Mouse (Mus musculus) spleen, adult 2 months (tissue): ENCODE results near the gene Maml3. TPM values are rescaled to one million over a fixed set of nuclear protein-coding genes. Genes with fewer than 3 reads are reported as not detected.
A peak's percentile ranks its signal among the peaks of the same experiment; 100 is the strongest.

Experiments
- DNase-seq, 2 experiments: peaks; one replicate each; pipeline versions ENCODE4 v3.0.0 to v3.0.0-alpha.2; 2012 to 2021; ENCODE audit warnings: low spot score in 2 of 2, low read depth in 1 of 2
- H3K27ac ChIP-seq: fragments of 200-500 bp; 2 replicates; pipeline ENCODE4 v1.5.1; 2012; ENCODE audit warnings: low read length, inconsistent platforms; ENCODE audit not compliant: insufficient read depth
- H3K27me3 ChIP-seq: fragments of 200-500 bp; 2 replicates; pipeline ENCODE4 v1.6.1; 2012; ENCODE audit warnings: mild to moderate bottlenecking, moderate library complexity, low read length, inconsistent platforms; ENCODE audit not compliant: control insufficient read depth, insufficient read depth
- H3K36me3 ChIP-seq: fragments of 200-500 bp; 2 replicates; pipeline ENCODE4 v1.6.1; 2012; ENCODE audit warnings: mild to moderate bottlenecking, low read length, inconsistent platforms; ENCODE audit not compliant: control insufficient read depth, insufficient read depth
- H3K4me1 ChIP-seq: fragments of 200-500 bp; 2 replicates; pipeline ENCODE4 v1.6.1; 2011; ENCODE audit warnings: inconsistent platforms; ENCODE audit not compliant: control insufficient read depth, insufficient read depth, insufficient read length
- H3K4me3 ChIP-seq: fragments of 200-500 bp; 2 replicates; pipeline ENCODE4 v1.5.1; 2011; ENCODE audit warnings: mild to moderate bottlenecking, inconsistent platforms; ENCODE audit not compliant: insufficient read depth, insufficient read length; ENCODE audit errors: extremely low read depth
- CTCF ChIP-seq: fragments of 200-500 bp; IDR thresholded peaks from 2 replicates; pipeline ENCODE4 v1.5.1; 2011; ENCODE audit warnings: mild to moderate bottlenecking, inconsistent platforms; ENCODE audit not compliant: insufficient read depth, insufficient read length, insufficient replicate concordance; ENCODE audit errors: extremely low read depth
- POLR2A ChIP-seq: fragments of 200-500 bp; IDR thresholded peaks from 2 replicates; pipeline ENCODE4 v1.6.1; 2011; ENCODE audit warnings: low read depth, low read length, inconsistent platforms
- WGBS: fragments of 180-500 bp; shearing (Covaris S2); methylation state at CpG from one replicate; pipeline ENCODE4 v1.1.7; 2018; 5-methylcytosine and 5-hydroxymethylcytosine counted together
- polyA plus RNA-seq: library from polyadenylated mRNA; depleted of rRNA; stranded (reverse); fragments of >200 nt; gene quantifications from 2 replicates; pipeline ENCODE4 v1.2.3, GENCODE M21; 2012

Gene Maml3
- polyA plus RNA-seq, 1 experiment, result 2.7 TPM

DNA sequence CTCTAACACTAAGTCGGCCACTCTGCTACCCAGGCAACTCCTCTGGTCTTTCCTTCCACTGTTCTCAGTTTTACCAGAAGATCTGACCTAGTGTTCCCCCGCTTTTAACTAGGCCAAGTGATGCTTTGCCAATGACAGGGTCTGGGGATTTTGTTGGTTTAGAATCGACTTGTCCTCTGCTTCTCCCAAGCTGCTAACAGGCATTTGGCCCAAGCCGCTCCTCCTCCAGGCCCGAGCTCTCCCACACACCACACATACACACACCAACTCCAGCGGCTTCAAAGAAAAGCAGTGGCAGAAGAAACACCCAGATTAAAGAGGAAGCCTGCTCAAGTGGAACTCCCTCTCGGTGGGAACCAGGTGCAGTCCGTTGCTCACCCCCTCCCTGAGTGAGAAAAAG, 69.5 kb downstream of the Maml3 start:
- Histone ChIP-seq H3K4me3 (no peak overlapping the region), H3K27ac (no peak overlapping the region), H3K4me1 (peaks cover 10% of the 10 kb centered on the region; the same call in 1 of the 2 replicates), H3K27me3 (no peaks in the 10 kb centered on the region), H3K36me3 (no peaks in the 10 kb centered on the region)
- no peak for DNase-seq
- TF ChIP-seq CTCF, result no peak
- no peak for TF ChIP-seq POLR2A
- WGBS, result 21% methylated on average over 8 of the region's 8 CpGs

- WGBS, result 79% methylated on average over 14 of the region's 14 CpGs
- DNase-seq, result no peak
- no peak overlapping the region for H3K27ac ChIP-seq
- H3K27me3 ChIP-seq, result no peaks in the 10 kb centered on the region
- no peak overlapping the region for H3K4me3 ChIP-seq
- peaks cover 12% of the 10 kb centered on the region; the same call in 1 of the 2 replicates for H3K4me1 ChIP-seq
- H3K36me3 ChIP-seq, result no peaks in the 10 kb centered on the region
- TF ChIP-seq POLR2A (no peak), CTCF (no peak)
Observed at GRCm38 (mm10) chr3:52033857-52034588, 70.9 kb downstream of the Maml3 start.

GRCm38 (mm10) chr3:52031327-52031726, 73.5 kb downstream of the Maml3 start:
- Histone ChIP-seq H3K4me1 (peaks cover 12% of the 10 kb centered on the region; the same call in 1 of the 2 replicates), H3K4me3 (no peak overlapping the region), H3K27me3 (no peaks in the 10 kb centered on the region), H3K27ac (no peak overlapping the region), H3K36me3 (no peaks in the 10 kb centered on the region)
- no peak for TF ChIP-seq CTCF
- no peak for DNase-seq

- Histone ChIP-seq H3K4me1 (peaks cover 5% of the 10 kb centered on the region; the same call in 1 of the 2 replicates), H3K4me3 (peak overlapping the region; percentile 53), H3K27me3 (no peaks in the 10 kb centered on the region), H3K36me3 (no peaks in the 10 kb centered on the region), H3K27ac (peak overlapping the region; percentile 51)
- no peak for TF ChIP-seq POLR2A
- no peak for TF ChIP-seq CTCF
- no peak for DNase-seq
- WGBS, result 44% methylated on average over 10 of the region's 10 CpGs
Observed at GRCm38 (mm10) chr3:52030114-52030513, 74.8 kb downstream of the Maml3 start.

DNA sequence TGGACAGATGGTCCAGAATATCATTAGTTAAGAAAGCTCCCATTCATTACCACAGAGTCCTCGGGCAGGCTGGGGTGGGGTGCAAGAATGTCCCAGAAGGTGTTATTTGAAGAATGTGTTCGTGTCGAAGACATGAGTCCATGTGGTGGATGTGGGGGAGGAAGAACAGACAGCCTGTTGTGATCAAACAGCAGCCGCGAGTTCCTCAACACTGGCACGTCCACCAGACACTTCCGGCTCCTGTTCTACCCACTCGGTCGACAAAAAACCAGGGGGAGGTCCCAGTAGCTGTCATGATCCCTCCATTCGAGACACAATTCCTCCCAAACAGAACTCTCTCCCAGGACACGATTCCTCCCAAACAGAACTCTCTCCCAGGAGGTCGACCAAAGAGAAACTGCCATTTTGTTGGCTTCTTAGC, 75.2 kb downstream of the Maml3 start:
- WGBS, result 33% methylated on average over 12 of the region's 12 CpGs
- H3K36me3 ChIP-seq, result no peaks in the 10 kb centered on the region
- H3K4me1 ChIP-seq, result peaks cover 2% of the 10 kb centered on the region; the same call in 1 of the 2 replicates
- H3K27ac ChIP-seq, result peak overlapping the region; percentile 51
- H3K27me3 ChIP-seq, result no peaks in the 10 kb centered on the region
- DNase-seq, result peak in 1 of 2 experiments; percentile 22
- peak overlapping the region; percentile 53; the same call in 1 of the 2 replicates for H3K4me3 ChIP-seq
- no peak for TF ChIP-seq CTCF
- no peak for TF ChIP-seq POLR2A

DNA sequence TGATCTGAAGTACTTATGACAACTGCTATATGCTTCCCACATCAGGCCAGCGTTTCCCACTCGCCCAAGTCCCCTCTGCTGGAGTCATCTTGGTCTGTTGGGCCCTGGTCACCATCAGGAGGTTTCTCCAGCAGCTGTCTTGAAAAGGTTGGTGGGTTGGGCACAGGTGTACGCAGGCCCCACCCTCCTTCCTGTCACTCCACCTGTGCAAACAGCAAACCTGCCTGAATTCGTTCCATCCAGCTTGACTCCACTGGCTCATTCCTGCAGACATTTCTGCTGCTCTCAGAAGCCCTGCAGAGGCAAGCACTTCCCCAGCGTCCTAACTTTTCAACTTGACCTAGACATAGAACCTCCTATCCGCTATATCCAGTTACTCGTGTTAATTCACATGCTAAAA, 76.9 kb downstream of the Maml3 start:
- H3K27me3 ChIP-seq, result no peaks in the 10 kb centered on the region
- H3K36me3 ChIP-seq, result no peaks in the 10 kb centered on the region
- H3K27ac ChIP-seq, result no peak overlapping the region
- H3K4me3 ChIP-seq, result no peak overlapping the region
- 85% methylated on average over 7 of the region's 7 CpGs for WGBS
- DNase-seq, result no peak
- TF ChIP-seq CTCF (no peak), POLR2A (no peak)
- peaks cover 2% of the 10 kb centered on the region; the same call in 1 of the 2 replicates for H3K4me1 ChIP-seq

- no peak for DNase-seq
- no peaks in the 10 kb centered on the region for H3K27me3 ChIP-seq
- no peaks in the 10 kb centered on the region for H3K4me1 ChIP-seq
Observed at GRCm38 (mm10) chr3:52022486-52022885, 82.4 kb downstream of the Maml3 start.

More at GRCm38 (mm10) chr3:52022486-52022885, 82.4 kb downstream of the Maml3 start:
- TF ChIP-seq POLR2A (no peak), CTCF (no peak)
- Histone ChIP-seq H3K27ac (no peak overlapping the region), H3K36me3 (no peaks in the 10 kb centered on the region), H3K4me3 (no peak overlapping the region)
- 74% methylated on average over 7 of the region's 7 CpGs for WGBS
